Mouse (Mus musculus) midbrain, embryonic 11.5 days (tissue): ENCODE measurements at regions not wholly inside any gene's neighbourhood (a gene's known extent, or its start where the extent isn't known, plus 50 kb on each side); places are given as distances from the start of the nearest gene placed in this dataset.

Experiments
- ATAC-seq: fragments of 200-750 bp; cut with Nextera tagmentation; 2 replicates; pipeline ENCODE4 v1.8.0; 2017; ENCODE audit warnings: moderate TSS enrichment, moderate library complexity; ENCODE audit not compliant: low FRiP score
- DNase-seq: peaks from one replicate; pipeline ENCODE4 v3.0.0; 2015; ENCODE audit warnings: low spot score; ENCODE audit errors: missing footprints
- H3K27ac ChIP-seq: fragments of 300-500 bp; sonication (generic); 2 replicates; pipeline ENCODE4 v1.5.1; 2014; ENCODE audit warnings: low read depth, low read length
- H3K27me3 ChIP-seq: fragments of 300-500 bp; sonication (generic); 2 replicates; pipeline ENCODE4 v1.6.1; 2014; ENCODE audit warnings: mild to moderate bottlenecking, low read length, moderate library complexity, mixed read lengths; ENCODE audit not compliant: control insufficient read depth, insufficient read depth
- H3K36me3 ChIP-seq: fragments of 300-500 bp; sonication (generic); 2 replicates; pipeline ENCODE4 v1.6.1; 2014; ENCODE audit warnings: mild to moderate bottlenecking, low read length, moderate library complexity, mixed read lengths; ENCODE audit not compliant: control insufficient read depth, insufficient read depth
- H3K4me1 ChIP-seq: fragments of 300-500 bp; sonication (generic); 2 replicates; pipeline ENCODE4 v1.6.1; 2014; ENCODE audit warnings: low read length; ENCODE audit not compliant: control insufficient read depth, insufficient read depth
- H3K4me2 ChIP-seq: fragments of 300-500 bp; sonication (generic); 2 replicates; pipeline ENCODE4 v1.6.1; 2014; ENCODE audit warnings: mild to moderate bottlenecking, moderate library complexity
- H3K4me3 ChIP-seq: fragments of 300-500 bp; sonication (generic); 2 replicates; pipeline ENCODE4 v1.5.1; 2014; ENCODE audit warnings: low read depth, low read length
- H3K9ac ChIP-seq: fragments of 300-500 bp; sonication (generic); 2 replicates; pipeline ENCODE4 v1.6.1; 2014; ENCODE audit warnings: low read length
- H3K9me3 ChIP-seq: fragments of 300-500 bp; sonication (generic); 2 replicates; pipeline ENCODE4 v1.6.1; 2016; ENCODE audit warnings: low read length; ENCODE audit not compliant: control insufficient read depth
- WGBS: fragments of 180-500 bp; shearing (Covaris S2); extraction: QIAGEN DNeasy Blood & Tissue Kit; methylation state at CpG from one replicate; pipeline ENCODE4 v1.1.7; 2014; 5-methylcytosine and 5-hydroxymethylcytosine counted together

GRCm38 (mm10) chr14:114790946-114791830 is 300.8 kb upstream of the Gpc5 start:
- no peak overlapping the region for H3K4me3 ChIP-seq
- 25% methylated on average over 13 of the region's 13 CpGs for WGBS
- H3K9ac ChIP-seq: no peak overlapping the region
- H3K4me1 ChIP-seq: no peaks in the 10 kb centered on the region
- H3K36me3 ChIP-seq: no peaks in the 10 kb centered on the region
- ATAC-seq (peak; percentile 80), DNase-seq (peak; percentile 98)
- no peaks in the 10 kb centered on the region for H3K9me3 ChIP-seq
- H3K27ac ChIP-seq: no peak overlapping the region
- no peaks in the 10 kb centered on the region for H3K27me3 ChIP-seq
- peak overlapping the region; percentile 8; the same call in 1 of the 2 replicates for H3K4me2 ChIP-seq

- 63% methylated on average over 4 of the region's 4 CpGs for WGBS
- no peak overlapping the region for H3K9ac ChIP-seq
- no peaks in the 10 kb centered on the region for H3K27me3 ChIP-seq
- no peak overlapping the region for H3K4me2 ChIP-seq
- no peaks in the 10 kb centered on the region for H3K4me1 ChIP-seq
- H3K36me3 ChIP-seq: no peaks in the 10 kb centered on the region
- H3K27ac ChIP-seq: no peak overlapping the region
- DNase-seq: no peak
- ATAC-seq: peak; percentile 39
- H3K9me3 ChIP-seq: no peaks in the 10 kb centered on the region
- no peak overlapping the region for H3K4me3 ChIP-seq
These were observed 300.2 kb upstream of the Gpc5 start for GRCm38 (mm10) chr14:114791831-114792224.

- H3K27ac ChIP-seq: no peak overlapping the region
These were observed 287.4 kb upstream of the Gpc5 start for GRCm38 (mm10) chr14:114804643-114805042.

GRCm38 (mm10) chr14:114808621-114809020 is 283.4 kb upstream of the Gpc5 start:
- no peak overlapping the region for H3K27ac ChIP-seq
- H3K4me3 ChIP-seq: no peak overlapping the region
- no peak for DNase-seq
- H3K4me2 ChIP-seq: no peak overlapping the region
- WGBS: 80% methylated on average over 2 of the region's 2 CpGs
- no peaks in the 10 kb centered on the region for H3K4me1 ChIP-seq
- H3K9me3 ChIP-seq: no peaks in the 10 kb centered on the region
- no peaks in the 10 kb centered on the region for H3K27me3 ChIP-seq
- no peak for ATAC-seq
- no peaks in the 10 kb centered on the region for H3K36me3 ChIP-seq
- H3K9ac ChIP-seq: no peak overlapping the region

More at GRCm38 (mm10) chr14:114804643-114805042, 287.4 kb upstream of the Gpc5 start:
- H3K4me2 ChIP-seq: no peak overlapping the region
- 87% methylated on average over 11 of the region's 11 CpGs for WGBS
- H3K27me3 ChIP-seq: no peaks in the 10 kb centered on the region
- 0 out of 2 replicates have a peak, but pooled peaks have one; percentile 42 for ATAC-seq
- no peaks in the 10 kb centered on the region for H3K4me1 ChIP-seq
- H3K36me3 ChIP-seq: no peaks in the 10 kb centered on the region
- DNase-seq: no peak
- H3K9me3 ChIP-seq: no peaks in the 10 kb centered on the region
- no peak overlapping the region for H3K9ac ChIP-seq
- no peak overlapping the region for H3K4me3 ChIP-seq

- 63% methylated on average over 1 of the region's 1 CpGs for WGBS
These were observed 271.3 kb upstream of the Gpc5 start for GRCm38 (mm10) chr14:114820677-114821076.

GRCm38 (mm10) chr14:114821098-114821594 is 270.9 kb upstream of the Gpc5 start:
- Histone ChIP-seq H3K4me1 (peaks cover 3% of the 10 kb centered on the region), H3K4me2 (no peak overlapping the region), H3K36me3 (no peaks in the 10 kb centered on the region), H3K9ac (no peak overlapping the region), H3K9me3 (no peaks in the 10 kb centered on the region), H3K27ac (no peak overlapping the region), H3K27me3 (no peaks in the 10 kb centered on the region), H3K4me3 (no peak overlapping the region)
- DNase-seq: no peak
- ATAC-seq: peak; percentile 57
- WGBS: 30% methylated on average over 2 of the region's 2 CpGs

More at GRCm38 (mm10) chr14:114820677-114821076, 271.3 kb upstream of the Gpc5 start:
- no peak overlapping the region for H3K27ac ChIP-seq
- ATAC-seq (0 out of 2 replicates have a peak, but pooled peaks have one; percentile 11), DNase-seq (no peak)
- peaks cover 3% of the 10 kb centered on the region for H3K4me1 ChIP-seq
- H3K4me2 ChIP-seq: no peak overlapping the region
- no peak overlapping the region for H3K4me3 ChIP-seq
- no peak overlapping the region for H3K9ac ChIP-seq
- no peaks in the 10 kb centered on the region for H3K9me3 ChIP-seq
- no peaks in the 10 kb centered on the region for H3K36me3 ChIP-seq
- no peaks in the 10 kb centered on the region for H3K27me3 ChIP-seq

GRCm38 (mm10) chr14:114821672-114822071 is 270.3 kb upstream of the Gpc5 start:
- Histone ChIP-seq H3K27me3 (no peaks in the 10 kb centered on the region), H3K4me2 (no peak overlapping the region), H3K4me3 (no peak overlapping the region), H3K36me3 (no peaks in the 10 kb centered on the region), H3K9me3 (no peaks in the 10 kb centered on the region), H3K4me1 (peaks cover 3% of the 10 kb centered on the region), H3K27ac (no peak overlapping the region), H3K9ac (no peak overlapping the region)
- ATAC-seq: peak; percentile 57
- WGBS: 82% methylated on average over 5 of the region's 5 CpGs
- no peak for DNase-seq

GRCm38 (mm10) chr14:114826662-114827321 is 265.2 kb upstream of the Gpc5 start:
- Histone ChIP-seq H3K27ac (no peak overlapping the region), H3K4me3 (no peak overlapping the region), H3K4me1 (no peaks in the 10 kb centered on the region), H3K9me3 (no peaks in the 10 kb centered on the region), H3K27me3 (no peaks in the 10 kb centered on the region), H3K36me3 (no peaks in the 10 kb centered on the region), H3K9ac (no peak overlapping the region), H3K4me2 (no peak overlapping the region)
- no peak for DNase-seq
- 69% methylated on average over 10 of the region's 10 CpGs for WGBS
- no peak for ATAC-seq

- Histone ChIP-seq H3K9ac (no peak overlapping the region), H3K9me3 (no peaks in the 10 kb centered on the region; the same call in 1 of the 2 replicates), H3K27ac (no peak overlapping the region), H3K36me3 (no peaks in the 10 kb centered on the region), H3K4me1 (no peaks in the 10 kb centered on the region), H3K4me3 (no peak overlapping the region), H3K27me3 (no peaks in the 10 kb centered on the region), H3K4me2 (no peak overlapping the region)
- DNase-seq: no peak
- WGBS: 34% methylated on average over 2 of the region's 2 CpGs
- ATAC-seq: no peak
These were observed 262.7 kb upstream of the Gpc5 start for GRCm38 (mm10) chr14:114829310-114829709.
